Mouse (Mus musculus) intestine, embryonic 16.5 days (tissue): ENCODE results near the gene Als2. TPM values are rescaled to one million over a fixed set of nuclear protein-coding genes. Genes with fewer than 3 reads are reported as not detected.
A peak's percentile ranks its signal among the peaks of the same experiment; 100 is the strongest.

ENCODE experiments used
- ATAC-seq: fragments of 200-750 bp; cut with Nextera tagmentation; 2 replicates; pipeline ENCODE4 v1.8.0; 2017; ENCODE audit warnings: moderate TSS enrichment, moderate library complexity
- H3K27ac ChIP-seq: fragments of 300-500 bp; sonication (generic); 2 replicates; pipeline ENCODE4 v1.5.1; 2014; ENCODE audit warnings: mild to moderate bottlenecking, low read length
- H3K27me3 ChIP-seq: fragments of 300-500 bp; sonication (generic); replicated peaks from 2 replicates; pipeline ENCODE4 v1.6.1; 2014; ENCODE audit warnings: low read length, control low read depth, mixed read lengths; ENCODE audit not compliant: control insufficient read depth, insufficient read depth
- H3K36me3 ChIP-seq: fragments of 300-500 bp; sonication (generic); 2 replicates; pipeline ENCODE4 v1.6.1; 2014; ENCODE audit warnings: low read length, control low read depth; ENCODE audit not compliant: control insufficient read depth, insufficient read depth
- H3K4me1 ChIP-seq: fragments of 300-500 bp; sonication (generic); 2 replicates; pipeline ENCODE4 v1.6.1; 2014; ENCODE audit warnings: low read length, control low read depth, mixed read lengths; ENCODE audit not compliant: control insufficient read depth, insufficient read depth
- H3K4me2 ChIP-seq: fragments of 300-500 bp; sonication (generic); 2 replicates; pipeline ENCODE4 v1.6.1; 2014; ENCODE audit warnings: low read depth, low read length, control low read depth
- H3K4me3 ChIP-seq: fragments of 300-500 bp; sonication (generic); 2 replicates; pipeline ENCODE4 v1.5.1; 2014; ENCODE audit warnings: mild to moderate bottlenecking, low read length
- H3K9ac ChIP-seq: fragments of 300-500 bp; sonication (generic); 2 replicates; pipeline ENCODE4 v1.6.1; 2014; ENCODE audit warnings: low read depth, low read length
- H3K9me3 ChIP-seq: fragments of 300-500 bp; sonication (generic); 2 replicates; pipeline ENCODE4 v1.6.1; 2016; ENCODE audit warnings: low read length, control low read depth; ENCODE audit not compliant: control insufficient read depth
- WGBS: fragments of 180-500 bp; shearing (Covaris S2); extraction: QIAGEN DNeasy Blood & Tissue Kit; methylation state at CpG from one replicate; pipeline ENCODE4 v1.1.7; 2014; 5-methylcytosine and 5-hydroxymethylcytosine counted together
- polyA plus RNA-seq: library from polyadenylated mRNA; unstranded; fragments of >200 nt; fragmentation: Nextera tagmentation; extraction: Ambion mirVana; gene quantifications from 2 replicates; pipeline ENCODE4 v1.2.1, GENCODE M21; 2015

The Als2 gene
- polyA plus RNA-seq, 1 experiment from 2014 or later: 7.5 TPM

DNA sequence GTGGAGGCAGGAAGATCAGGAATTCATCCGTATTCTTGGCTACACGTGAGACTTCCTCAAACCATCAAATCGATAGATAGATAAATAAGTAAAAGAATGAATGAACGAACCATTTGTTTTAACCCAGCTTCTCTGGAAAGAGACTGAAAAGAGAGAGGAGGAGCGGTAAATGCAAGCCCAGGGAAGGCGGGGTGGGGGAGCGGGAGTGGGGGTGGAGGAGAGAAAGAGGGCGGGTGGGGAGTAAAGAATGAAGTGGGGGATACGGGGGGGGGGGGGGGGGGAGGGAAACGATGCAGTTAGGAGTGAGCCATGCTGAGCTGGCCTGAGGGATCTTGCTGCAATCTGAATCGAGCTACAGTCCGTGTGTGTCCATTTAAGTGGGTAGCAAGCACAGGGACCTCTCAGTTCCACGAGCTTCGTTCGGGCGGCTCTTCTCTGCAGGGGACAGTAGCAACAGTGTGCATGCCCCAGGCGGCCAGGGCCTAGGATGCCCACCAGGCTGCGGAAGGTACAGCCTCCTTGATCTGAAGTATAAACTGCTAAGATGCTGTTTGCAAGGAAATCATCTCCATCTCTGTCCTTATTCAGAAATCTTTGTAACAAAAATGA, 16.4 kb upstream of the Als2 start:
- H3K4me2 ChIP-seq: peak overlapping the region; percentile 58
- 7% methylated on average over 15 of the region's 18 CpGs for WGBS
- H3K27ac ChIP-seq: no peak overlapping the region
- ATAC-seq: no peak
- H3K4me3 ChIP-seq: peak overlapping the region; percentile 34
- no peaks in the 10 kb centered on the region for H3K9me3 ChIP-seq
- H3K9ac ChIP-seq: peak overlapping the region; percentile 24; the same call in 1 of the 2 replicates
- no peaks in the 10 kb centered on the region for H3K4me1 ChIP-seq
- H3K27me3 ChIP-seq: no peaks in the 10 kb centered on the region
- no peaks in the 10 kb centered on the region for H3K36me3 ChIP-seq

DNA sequence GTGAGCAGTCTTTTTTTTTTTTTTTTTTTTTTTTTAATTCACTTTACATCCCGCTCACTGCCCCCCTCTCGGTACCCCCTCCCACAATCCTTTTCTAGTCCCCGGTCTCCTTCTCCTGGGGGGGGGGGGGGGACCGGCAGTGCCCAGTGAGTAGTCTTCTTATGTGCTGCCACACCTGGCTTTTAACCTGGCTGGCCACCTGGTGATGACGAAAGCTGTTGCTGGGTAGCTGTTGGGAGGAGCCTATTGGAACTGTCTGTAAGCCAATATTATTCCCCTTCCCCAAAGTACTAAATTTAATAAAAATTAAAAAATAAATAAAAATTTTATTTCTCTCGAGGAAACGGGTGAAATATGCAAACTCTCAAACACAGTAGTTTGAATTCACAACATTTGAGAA, 15.7 kb upstream of the Als2 start:
- peak overlapping the region; percentile 34 for H3K4me3 ChIP-seq
- peak overlapping the region; percentile 58 for H3K4me2 ChIP-seq
- H3K27me3 ChIP-seq: no peaks in the 10 kb centered on the region
- H3K9me3 ChIP-seq: no peaks in the 10 kb centered on the region
- peak; percentile 58; the same call in 1 of the 2 replicates for ATAC-seq
- H3K9ac ChIP-seq: no peak overlapping the region
- H3K4me1 ChIP-seq: no peaks in the 10 kb centered on the region
- no peaks in the 10 kb centered on the region for H3K36me3 ChIP-seq
- WGBS: 14% methylated on average over 6 of the region's 7 CpGs
- no peak overlapping the region for H3K27ac ChIP-seq

DNA sequence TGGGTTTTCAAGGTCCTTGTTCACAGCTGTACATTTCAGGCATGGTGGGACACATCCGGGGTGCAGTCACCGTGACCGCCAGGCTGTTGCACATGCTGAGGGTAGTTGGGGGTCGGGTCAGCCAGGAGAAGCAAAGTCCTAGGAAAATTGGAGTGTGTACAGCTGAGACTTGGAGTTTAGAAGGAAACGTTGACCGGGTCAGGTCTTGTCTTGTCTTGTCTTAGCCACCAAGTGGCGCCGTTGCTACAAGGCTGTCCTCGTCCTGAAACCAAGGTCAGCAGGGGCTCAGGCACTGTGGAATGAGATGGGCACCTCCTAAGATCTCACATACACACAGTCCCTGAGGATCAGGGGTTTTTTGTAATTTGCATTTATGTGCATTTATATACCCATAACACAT, 10.6 kb upstream of the Als2 start:
- H3K27ac ChIP-seq: no peak overlapping the region
- H3K4me2 ChIP-seq: no peak overlapping the region
- H3K9me3 ChIP-seq: no peaks in the 10 kb centered on the region
- no peak for ATAC-seq
- H3K4me1 ChIP-seq: no peaks in the 10 kb centered on the region
- 5% methylated on average over 9 of the region's 9 CpGs for WGBS
- no peaks in the 10 kb centered on the region for H3K36me3 ChIP-seq
- no peak overlapping the region for H3K9ac ChIP-seq
- no peak overlapping the region for H3K4me3 ChIP-seq
- no peaks in the 10 kb centered on the region for H3K27me3 ChIP-seq

DNA sequence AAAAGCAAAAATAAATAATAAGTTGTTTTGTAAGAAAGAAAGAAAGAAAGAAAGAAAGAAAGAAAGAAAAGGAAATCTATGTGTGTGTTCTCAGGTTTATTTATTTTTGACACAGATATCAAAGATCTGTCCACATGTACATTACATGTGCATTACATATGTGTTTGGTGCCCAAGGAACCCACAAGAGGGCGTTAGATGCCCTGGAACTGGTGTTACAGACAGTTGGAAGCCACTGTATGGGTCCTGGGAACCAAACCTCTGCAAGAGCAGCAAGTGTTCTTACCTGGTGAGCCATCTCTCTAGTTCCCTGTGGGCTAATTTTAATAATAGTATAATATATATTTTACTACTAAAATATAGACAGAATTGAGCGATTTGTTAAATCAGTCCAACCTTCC, 6.7 kb upstream of the Als2 start:
- H3K4me3 ChIP-seq: no peak overlapping the region
- 68% methylated on average over 2 of the region's 2 CpGs for WGBS

DNA sequence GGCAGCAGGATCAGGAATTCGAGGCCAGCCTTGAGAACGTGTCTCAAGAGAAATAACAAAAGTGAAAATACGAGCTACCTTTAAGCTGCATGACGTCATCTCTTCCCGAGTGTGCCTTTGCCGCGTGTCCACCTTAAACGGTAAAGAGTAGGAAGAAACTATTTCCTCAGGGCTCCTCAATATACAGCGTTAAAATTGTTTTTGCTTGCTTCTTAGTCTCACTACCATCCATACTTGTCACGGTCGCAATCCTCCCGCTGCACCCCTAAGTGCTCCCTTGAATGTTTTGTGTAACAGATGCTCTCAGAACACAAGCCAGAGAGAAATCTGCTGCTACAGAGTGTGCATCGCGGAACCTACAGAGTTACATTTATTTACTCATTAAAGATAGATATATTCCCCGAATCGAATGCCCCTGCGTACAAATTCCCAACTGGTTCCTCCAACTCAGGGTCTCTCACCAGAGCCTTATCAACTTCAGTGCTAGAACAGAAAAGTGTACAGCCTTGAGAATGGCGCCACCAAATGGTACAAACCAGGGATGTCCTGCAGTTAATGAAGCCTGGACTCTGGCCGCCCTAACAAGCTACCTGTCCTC, 682 bp upstream of the Als2 start:
- Histone ChIP-seq H3K4me3 (peak overlapping the region; percentile 90), H3K27me3 (no peaks in the 10 kb centered on the region), H3K27ac (peak overlapping the region; percentile 70), H3K36me3 (no peaks in the 10 kb centered on the region), H3K4me1 (peaks cover 7% of the 10 kb centered on the region; the same call in 1 of the 2 replicates), H3K9ac (peak overlapping the region; percentile 72), H3K9me3 (no peaks in the 10 kb centered on the region), H3K4me2 (peak overlapping the region; percentile 78)
- ATAC-seq: peak; percentile 64
- WGBS: 1% methylated on average over 19 of the region's 19 CpGs

More for the DNA sequence above, 6.7 kb upstream of the Als2 start:
- Histone ChIP-seq H3K4me1 (no peaks in the 10 kb centered on the region), H3K9me3 (no peaks in the 10 kb centered on the region), H3K27ac (no peak overlapping the region), H3K9ac (no peak overlapping the region), H3K36me3 (no peaks in the 10 kb centered on the region), H3K4me2 (no peak overlapping the region), H3K27me3 (no peaks in the 10 kb centered on the region)
- no peak for ATAC-seq

DNA sequence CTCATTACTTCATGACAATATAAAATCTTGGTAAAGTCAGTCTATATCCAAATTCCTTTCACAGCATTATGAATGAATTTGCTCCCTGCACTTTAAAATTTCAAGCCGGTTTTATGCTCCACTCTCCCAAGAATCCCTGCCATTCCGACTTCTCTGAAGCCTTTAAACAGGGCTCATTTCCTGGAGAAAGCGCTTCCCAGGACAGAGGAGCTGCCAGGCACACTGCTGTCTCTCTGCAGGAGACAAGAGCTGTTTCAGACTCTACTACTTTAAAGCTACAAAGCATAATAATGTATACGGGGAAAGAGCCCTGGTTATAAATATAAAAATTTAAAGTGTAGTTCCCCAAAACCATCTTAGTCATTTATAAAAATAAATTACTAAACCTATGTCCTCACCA, 7.8 kb downstream of the Als2 start:
- no peak overlapping the region for H3K4me3 ChIP-seq
- no peaks in the 10 kb centered on the region for H3K4me1 ChIP-seq
- no peaks in the 10 kb centered on the region for H3K9me3 ChIP-seq
- no peak overlapping the region for H3K27ac ChIP-seq
- WGBS: 45% methylated on average over 4 of the region's 4 CpGs
- no peaks in the 10 kb centered on the region for H3K27me3 ChIP-seq
- no peak overlapping the region for H3K4me2 ChIP-seq
- H3K9ac ChIP-seq: no peak overlapping the region
- no peaks in the 10 kb centered on the region for H3K36me3 ChIP-seq
- no peak for ATAC-seq

DNA sequence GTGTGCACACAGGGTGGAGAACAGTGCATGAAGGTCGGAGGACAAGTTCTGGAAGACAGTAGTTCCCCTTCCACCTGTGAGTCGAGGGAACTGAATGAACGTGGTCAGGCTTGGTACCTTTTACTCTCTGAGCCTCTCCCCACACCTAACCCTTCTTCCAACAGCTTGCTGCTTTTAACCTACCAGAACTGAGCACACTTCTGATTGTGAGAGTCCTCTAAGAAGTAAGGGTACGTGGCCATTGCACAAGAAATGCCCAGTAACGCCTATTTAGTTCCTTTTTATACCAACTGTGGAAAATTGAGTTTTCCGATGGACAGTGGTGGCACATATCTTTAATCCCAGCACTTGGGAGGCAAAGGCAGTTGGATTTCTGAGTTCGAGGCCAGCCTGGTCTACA, 8.5 kb downstream of the Als2 start:
- H3K27ac ChIP-seq: no peak overlapping the region
- WGBS: 78% methylated on average over 7 of the region's 7 CpGs

DNA sequence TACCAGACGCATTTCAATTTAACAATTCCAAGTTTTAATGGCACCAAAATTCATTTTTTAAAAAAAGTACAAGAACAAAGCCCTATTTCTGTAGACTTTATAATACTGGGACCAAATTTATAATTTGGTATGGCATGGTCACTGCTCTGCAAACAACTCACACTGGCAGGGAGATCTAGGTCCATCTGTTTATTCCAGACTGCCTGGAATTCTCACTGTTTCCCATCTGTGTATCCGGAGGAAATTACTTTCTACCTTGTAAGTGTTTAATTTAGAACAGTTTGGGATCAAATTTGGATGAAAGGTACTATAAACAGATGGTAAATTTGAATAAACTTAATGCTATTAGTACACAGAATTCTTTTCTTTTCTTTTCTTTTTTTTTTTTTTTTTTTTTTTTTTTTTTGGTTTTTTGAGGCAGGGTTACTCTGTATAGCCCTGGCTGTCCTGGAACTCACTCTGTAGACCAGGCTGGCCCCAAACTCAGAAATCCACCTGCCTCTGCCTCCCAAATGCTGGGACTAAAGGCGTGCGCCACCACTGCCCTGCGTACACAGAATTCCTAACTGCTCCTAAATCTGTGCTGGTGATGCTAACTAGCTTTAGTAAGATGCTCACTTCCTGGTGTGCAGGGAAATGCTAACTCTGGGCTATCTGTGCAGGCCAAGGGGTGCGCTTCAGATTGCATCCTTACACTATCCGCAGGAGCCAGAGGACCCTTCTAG, 14.8 kb downstream of the Als2 start:
- no peak overlapping the region for H3K4me3 ChIP-seq
- no peak overlapping the region for H3K27ac ChIP-seq
- ATAC-seq: no peak
- H3K4me1 ChIP-seq: no peaks in the 10 kb centered on the region
- 83% methylated on average over 7 of the region's 7 CpGs for WGBS
- H3K9me3 ChIP-seq: no peaks in the 10 kb centered on the region
- H3K36me3 ChIP-seq: no peaks in the 10 kb centered on the region
- H3K9ac ChIP-seq: no peak overlapping the region
- H3K4me2 ChIP-seq: no peak overlapping the region
- H3K27me3 ChIP-seq: no peaks in the 10 kb centered on the region

More for the DNA sequence above, 8.5 kb downstream of the Als2 start:
- H3K4me2 ChIP-seq: no peak overlapping the region
- no peaks in the 10 kb centered on the region for H3K36me3 ChIP-seq
- ATAC-seq: no peak
- H3K9ac ChIP-seq: no peak overlapping the region
- H3K9me3 ChIP-seq: no peaks in the 10 kb centered on the region
- no peaks in the 10 kb centered on the region for H3K4me1 ChIP-seq
- no peak overlapping the region for H3K4me3 ChIP-seq
- no peaks in the 10 kb centered on the region for H3K27me3 ChIP-seq

DNA sequence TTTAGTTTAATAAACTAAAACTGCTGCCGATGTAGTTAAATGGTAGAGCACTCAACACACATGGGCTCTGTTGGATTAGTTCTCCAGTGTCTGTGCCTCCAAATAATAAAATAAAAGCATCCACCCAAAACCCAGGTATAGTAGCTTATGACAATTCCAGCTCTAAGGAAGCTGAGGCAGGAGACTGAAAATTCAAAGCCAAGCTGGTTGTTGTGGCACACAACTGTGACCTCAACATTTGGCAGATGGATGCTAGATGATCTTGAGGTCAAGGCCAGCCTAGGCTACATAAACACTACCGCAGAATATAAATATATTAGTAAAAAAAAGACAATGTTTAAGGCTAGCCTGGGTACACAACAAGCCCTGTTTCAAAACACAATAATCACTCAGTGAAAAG, 15.4 kb downstream of the Als2 start:
- H3K4me3 ChIP-seq: no peak overlapping the region
- no peak overlapping the region for H3K9ac ChIP-seq
- no peaks in the 10 kb centered on the region for H3K9me3 ChIP-seq
- WGBS: 87% methylated on average over 2 of the region's 2 CpGs
- peaks cover 2% of the 10 kb centered on the region; the same call in 1 of the 2 replicates for H3K36me3 ChIP-seq
- no peaks in the 10 kb centered on the region for H3K4me1 ChIP-seq
- H3K27ac ChIP-seq: no peak overlapping the region
- ATAC-seq: no peak
- H3K4me2 ChIP-seq: no peak overlapping the region
- no peaks in the 10 kb centered on the region for H3K27me3 ChIP-seq
